Mouse (Mus musculus): ENCODE measurements around the gene Srf.

DNA sequence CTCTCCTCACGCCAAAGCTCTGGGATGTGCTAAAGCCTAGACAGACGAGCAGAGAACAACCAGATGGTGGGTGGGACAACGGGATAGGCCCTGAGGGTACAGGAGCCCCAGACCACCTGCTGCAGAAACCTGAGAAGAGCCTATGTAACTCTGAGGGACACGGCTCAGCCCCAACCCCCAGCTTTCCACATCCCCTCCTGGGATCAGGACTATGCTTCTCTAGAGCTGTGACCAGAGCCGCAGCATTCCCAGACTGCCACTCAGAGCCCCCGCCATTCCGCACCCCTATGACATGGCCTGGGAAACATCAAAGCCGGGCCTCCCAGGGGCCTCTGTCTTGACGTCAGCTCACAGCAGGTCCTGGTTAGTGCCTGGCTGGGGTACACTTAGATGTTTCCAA lies 38.6 kb upstream of the Srf start:
- no peak for TF ChIP-seq CTCF (IDR thresholded peaks at IDR 0.05; ENCODE audit: low read depth)
- TF ChIP-seq EP300 (optimal IDR thresholded peaks at IDR 0.05), result no peak

Data from stomach, postnatal 0 days (tissue).